Mouse (Mus musculus): ENCODE results near the gene Stc2. TPM values are rescaled to one million over a fixed set of nuclear protein-coding genes. Genes with fewer than 3 reads are reported as not detected.

Stc2 gene
- polyA plus RNA-seq, 1 experiment from 2014 or later, result 9.7 TPM

GRCm38 (mm10) chr11:31368965-31369647, 768 bp downstream of the Stc2 start:
- peak overlapping the region; percentile 65 for H3K27ac ChIP-seq (ENCODE audit: low read length)
- ATAC-seq, result peak; percentile 56
- H3K9ac ChIP-seq (ENCODE audit: low read depth, low read length), result peak overlapping the region; percentile 77
- H3K4me3 ChIP-seq (ENCODE audit: low read length), result peak overlapping the region; percentile 63
- H3K27me3 ChIP-seq (replicated peaks; ENCODE audit: control insufficient read depth, insufficient read depth, low read length), result no peaks in the 10 kb centered on the region
- no peaks in the 10 kb centered on the region for H3K9me3 ChIP-seq (ENCODE audit: control insufficient read depth, low read length)
- no peaks in the 10 kb centered on the region for H3K36me3 ChIP-seq (ENCODE audit: control insufficient read depth, insufficient read depth, low read length)
- peaks cover 11% of the 10 kb centered on the region for H3K4me1 ChIP-seq (ENCODE audit: control insufficient read depth, insufficient read depth, low read length)
- H3K4me2 ChIP-seq (ENCODE audit: low read depth, low read length), result peak overlapping the region; percentile 84
- under 1% methylated on average over 50 of the region's 50 CpGs for WGBS

- ATAC-seq, result no peak
- Histone ChIP-seq H3K27ac (ENCODE audit: low read length) (no peak overlapping the region; the same call in 1 of the 2 replicates), H3K4me1 (ENCODE audit: control insufficient read depth, insufficient read depth, low read length) (peaks cover 11% of the 10 kb centered on the region), H3K9me3 (ENCODE audit: control insufficient read depth, low read length) (no peaks in the 10 kb centered on the region), H3K4me3 (ENCODE audit: low read length) (peak overlapping the region; percentile 63), H3K36me3 (ENCODE audit: control insufficient read depth, insufficient read depth, low read length) (no peaks in the 10 kb centered on the region), H3K9ac (ENCODE audit: low read depth, low read length) (peak overlapping the region; percentile 77), H3K27me3 (replicated peaks; ENCODE audit: control insufficient read depth, insufficient read depth, low read length) (no peaks in the 10 kb centered on the region), H3K4me2 (ENCODE audit: low read depth, low read length) (peak overlapping the region; percentile 84)
- WGBS, result 4% methylated on average over 36 of the region's 36 CpGs
These were observed 1.5 kb downstream of the Stc2 start for GRCm38 (mm10) chr11:31368252-31368964.

- WGBS, result 87% methylated on average over 4 of the region's 4 CpGs
- Histone ChIP-seq H3K4me2 (ENCODE audit: low read depth, low read length) (no peak overlapping the region), H3K9ac (ENCODE audit: low read depth, low read length) (no peak overlapping the region), H3K4me1 (ENCODE audit: control insufficient read depth, insufficient read depth, low read length) (peaks cover 14% of the 10 kb centered on the region), H3K27ac (ENCODE audit: low read length) (no peak overlapping the region), H3K4me3 (ENCODE audit: low read length) (no peak overlapping the region), H3K36me3 (ENCODE audit: control insufficient read depth, insufficient read depth, low read length) (no peaks in the 10 kb centered on the region), H3K27me3 (replicated peaks; ENCODE audit: control insufficient read depth, insufficient read depth, low read length) (no peaks in the 10 kb centered on the region), H3K9me3 (ENCODE audit: control insufficient read depth, low read length) (no peaks in the 10 kb centered on the region)
- no peak for ATAC-seq
These were observed 3.0 kb downstream of the Stc2 start for GRCm38 (mm10) chr11:31366827-31367226.

GRCm38 (mm10) chr11:31366421-31366820, 3.5 kb downstream of the Stc2 start:
- Histone ChIP-seq H3K36me3 (ENCODE audit: control insufficient read depth, insufficient read depth, low read length) (no peaks in the 10 kb centered on the region), H3K9ac (ENCODE audit: low read depth, low read length) (no peak overlapping the region), H3K4me2 (ENCODE audit: low read depth, low read length) (no peak overlapping the region), H3K4me3 (ENCODE audit: low read length) (no peak overlapping the region), H3K27me3 (replicated peaks; ENCODE audit: control insufficient read depth, insufficient read depth, low read length) (no peaks in the 10 kb centered on the region), H3K27ac (ENCODE audit: low read length) (no peak overlapping the region), H3K4me1 (ENCODE audit: control insufficient read depth, insufficient read depth, low read length) (peaks cover 11% of the 10 kb centered on the region), H3K9me3 (ENCODE audit: control insufficient read depth, low read length) (no peaks in the 10 kb centered on the region)
- no peak for ATAC-seq
- WGBS, result 84% methylated on average over 2 of the region's 2 CpGs

GRCm38 (mm10) chr11:31365981-31366380, 3.9 kb downstream of the Stc2 start:
- H3K36me3 ChIP-seq (ENCODE audit: control insufficient read depth, insufficient read depth, low read length), result no peaks in the 10 kb centered on the region
- 87% methylated on average over 2 of the region's 2 CpGs for WGBS
- no peak overlapping the region for H3K9ac ChIP-seq (ENCODE audit: low read depth, low read length)
- peaks cover 6% of the 10 kb centered on the region for H3K4me1 ChIP-seq (ENCODE audit: control insufficient read depth, insufficient read depth, low read length)
- H3K4me3 ChIP-seq (ENCODE audit: low read length), result no peak overlapping the region
- H3K9me3 ChIP-seq (ENCODE audit: control insufficient read depth, low read length), result no peaks in the 10 kb centered on the region
- no peaks in the 10 kb centered on the region for H3K27me3 ChIP-seq (replicated peaks; ENCODE audit: control insufficient read depth, insufficient read depth, low read length)
- ATAC-seq, result no peak
- H3K4me2 ChIP-seq (ENCODE audit: low read depth, low read length), result no peak overlapping the region
- no peak overlapping the region for H3K27ac ChIP-seq (ENCODE audit: low read length)

- H3K27ac ChIP-seq (ENCODE audit: low read length), result no peak overlapping the region
- WGBS, result 56% methylated on average over 8 of the region's 8 CpGs
- H3K27me3 ChIP-seq (replicated peaks; ENCODE audit: control insufficient read depth, insufficient read depth, low read length), result no peaks in the 10 kb centered on the region
- no peaks in the 10 kb centered on the region for H3K36me3 ChIP-seq (ENCODE audit: control insufficient read depth, insufficient read depth, low read length)
- no peak for ATAC-seq
- H3K4me3 ChIP-seq (ENCODE audit: low read length), result no peak overlapping the region
- H3K9me3 ChIP-seq (ENCODE audit: control insufficient read depth, low read length), result no peaks in the 10 kb centered on the region
- H3K4me1 ChIP-seq (ENCODE audit: control insufficient read depth, insufficient read depth, low read length), result peaks cover 2% of the 10 kb centered on the region; the same call in 1 of the 2 replicates
- no peak overlapping the region for H3K9ac ChIP-seq (ENCODE audit: low read depth, low read length)
- H3K4me2 ChIP-seq (ENCODE audit: low read depth, low read length), result no peak overlapping the region
These were observed 4.6 kb downstream of the Stc2 start for GRCm38 (mm10) chr11:31365280-31365679.

GRCm38 (mm10) chr11:31362856-31363255, 7.0 kb downstream of the Stc2 start:
- Histone ChIP-seq H3K27me3 (replicated peaks; ENCODE audit: control insufficient read depth, insufficient read depth, low read length) (no peaks in the 10 kb centered on the region), H3K27ac (ENCODE audit: low read length) (no peak overlapping the region), H3K4me1 (ENCODE audit: control insufficient read depth, insufficient read depth, low read length) (peaks cover 2% of the 10 kb centered on the region; the same call in 1 of the 2 replicates), H3K4me3 (ENCODE audit: low read length) (no peak overlapping the region), H3K36me3 (ENCODE audit: control insufficient read depth, insufficient read depth, low read length) (no peaks in the 10 kb centered on the region), H3K9me3 (ENCODE audit: control insufficient read depth, low read length) (no peaks in the 10 kb centered on the region), H3K9ac (ENCODE audit: low read depth, low read length) (no peak overlapping the region), H3K4me2 (ENCODE audit: low read depth, low read length) (no peak overlapping the region)
- WGBS, result 82% methylated on average over 1 of the region's 1 CpGs
- no peak for ATAC-seq

GRCm38 (mm10) chr11:31362330-31362729, 7.5 kb downstream of the Stc2 start:
- H3K4me2 ChIP-seq (ENCODE audit: low read depth, low read length), result no peak overlapping the region
- no peaks in the 10 kb centered on the region for H3K9me3 ChIP-seq (ENCODE audit: control insufficient read depth, low read length)
- H3K9ac ChIP-seq (ENCODE audit: low read depth, low read length), result no peak overlapping the region
- no peaks in the 10 kb centered on the region for H3K36me3 ChIP-seq (ENCODE audit: control insufficient read depth, insufficient read depth, low read length)
- peaks cover 2% of the 10 kb centered on the region; the same call in 1 of the 2 replicates for H3K4me1 ChIP-seq (ENCODE audit: control insufficient read depth, insufficient read depth, low read length)
- 66% methylated on average over 3 of the region's 3 CpGs for WGBS
- H3K27ac ChIP-seq (ENCODE audit: low read length), result no peak overlapping the region
- no peak overlapping the region for H3K4me3 ChIP-seq (ENCODE audit: low read length)
- no peak for ATAC-seq
- H3K27me3 ChIP-seq (replicated peaks; ENCODE audit: control insufficient read depth, insufficient read depth, low read length), result no peaks in the 10 kb centered on the region

GRCm38 (mm10) chr11:31361047-31361446, 8.8 kb downstream of the Stc2 start:
- no peak overlapping the region for H3K4me2 ChIP-seq (ENCODE audit: low read depth, low read length)
- no peaks in the 10 kb centered on the region for H3K27me3 ChIP-seq (replicated peaks; ENCODE audit: control insufficient read depth, insufficient read depth, low read length)
- peaks cover 2% of the 10 kb centered on the region; the same call in 1 of the 2 replicates for H3K4me1 ChIP-seq (ENCODE audit: control insufficient read depth, insufficient read depth, low read length)
- 92% methylated on average over 4 of the region's 4 CpGs for WGBS
- no peak overlapping the region for H3K4me3 ChIP-seq (ENCODE audit: low read length)
- no peaks in the 10 kb centered on the region for H3K36me3 ChIP-seq (ENCODE audit: control insufficient read depth, insufficient read depth, low read length)
- ATAC-seq, result no peak
- H3K27ac ChIP-seq (ENCODE audit: low read length), result no peak overlapping the region
- no peaks in the 10 kb centered on the region for H3K9me3 ChIP-seq (ENCODE audit: control insufficient read depth, low read length)
- H3K9ac ChIP-seq (ENCODE audit: low read depth, low read length), result no peak overlapping the region

All from intestine, embryonic 16.5 days (tissue).